Mouse (Mus musculus) small intestine, adult 2 months (tissue): ENCODE measurements around the gene Rnf181.

ENCODE experiments used
- CTCF ChIP-seq: fragments of 200-500 bp; IDR thresholded peaks from 2 replicates; pipeline ENCODE4 v1.5.1; 2012; ENCODE audit warnings: low read depth, mild to moderate bottlenecking, control low read depth, inconsistent platforms, low read length, moderate library complexity, mixed read lengths; ENCODE audit not compliant: insufficient replicate concordance, insufficient read length; ENCODE audit errors: extremely low read depth
- POLR2A ChIP-seq: fragments of 200-500 bp; IDR thresholded peaks from 2 replicates; pipeline ENCODE4 v1.6.1; 2012; ENCODE audit warnings: low read depth, mild to moderate bottlenecking, control low read depth, inconsistent platforms, low read length, moderate library complexity

- TF ChIP-seq POLR2A (no peak), CTCF (no peak)
Measured at GRCm38 (mm10) chr6:72374820-72375563, 8.2 kb upstream of the Rnf181 start.
